Mouse (Mus musculus): Measurements from ENCODE around the gene Gm48551.

GRCm38 (mm10) chr10:81367207-81367495 is 17.1 kb upstream of the Gm48551 start:
- TF ChIP-seq CHD2 (IDR thresholded peaks at IDR 0.05; ENCODE audit: low read depth, low read length) = no peak
- TF ChIP-seq HCFC1 (IDR thresholded peaks at IDR 0.05; ENCODE audit: borderline replicate concordance, insufficient read depth, low read length) = no peak
- no peak for TF ChIP-seq ZC3H11A (IDR thresholded peaks at IDR 0.05; ENCODE audit: borderline replicate concordance, low read depth, low read length)
- no peak for TF ChIP-seq ZNF384 (IDR thresholded peaks at IDR 0.05; ENCODE audit: low read depth, low read length)
- no peak for TF ChIP-seq MAFK (IDR thresholded peaks at IDR 0.05; ENCODE audit: insufficient read depth, low read depth, low read length)
